Mouse (Mus musculus): ENCODE measurements around the gene Plekha6.
"Not testable (repeated sequence)": the region's sequence is repeated elsewhere in the genome, so short reads cannot be mapped to it uniquely, and the experiment has no call there.

Gene Plekha6

GRCm38 (mm10) chr1:133328896-133329637 lies 165.1 kb downstream of the Plekha6 start:
- DNase-seq: peak; percentile 33

- no peak for DNase-seq
These were observed 165.6 kb downstream of the Plekha6 start for GRCm38 (mm10) chr1:133329638-133329964.

- no peak for DNase-seq
These were observed 167.1 kb downstream of the Plekha6 start for GRCm38 (mm10) chr1:133331142-133331541.

- no peak for DNase-seq
These were observed 168.8 kb downstream of the Plekha6 start for GRCm38 (mm10) chr1:133332656-133333430.

- DNase-seq: no peak
These were observed 169.9 kb downstream of the Plekha6 start for GRCm38 (mm10) chr1:133333937-133334336.

GRCm38 (mm10) chr1:133340403-133340802 lies 176.4 kb downstream of the Plekha6 start:
- DNase-seq: not testable (repeated sequence)

GRCm38 (mm10) chr1:133344357-133344756 lies 180.3 kb downstream of the Plekha6 start:
- DNase-seq: no peak

GRCm38 (mm10) chr1:133346531-133346930 lies 182.5 kb downstream of the Plekha6 start:
- DNase-seq: no peak

GRCm38 (mm10) chr1:133347226-133347625 lies 183.2 kb downstream of the Plekha6 start:
- DNase-seq: no peak

- peak; percentile 72 for DNase-seq
These were observed 183.9 kb downstream of the Plekha6 start for GRCm38 (mm10) chr1:133347693-133348520.

GRCm38 (mm10) chr1:133350210-133350609 lies 186.2 kb downstream of the Plekha6 start, which contains the start of gene Ren1:
TSS of gene Ren1 (plus strand) at chr1:133350510.
- no peak for DNase-seq

GRCm38 (mm10) chr1:133351762-133352161 lies 187.8 kb downstream of the Plekha6 start:
- DNase-seq: no peak

Measured in kidney, postnatal 14 days (tissue).